In genomic region chrX:9110381-9110780, GRCm38 (mm10) we compare ENCODE assay signal across 39 mouse cellular contexts. TPM values are rescaled to one million over a fixed set of nuclear protein-coding genes. Genes with fewer than 3 reads are reported as not detected.
"Had no signal": no experiment of that assay in that cellular context is flagged by ENCODE, and none has a peak within 500 bp of the region (broad histone marks: within the 10 kb centered on the region; RNA-seq: fewer than 3 reads in every experiment).

No protein-coding gene starts in this region.

- H3K4me2 ChIP-seq: embryonic facial prominence, embryonic 12.5 days; embryonic facial prominence, embryonic 13.5 days; embryonic facial prominence, embryonic 15.5 days; forebrain, embryonic 12.5 days; forebrain, embryonic 13.5 days; forebrain, embryonic 15.5 days had no signal

- ATAC-seq: forebrain, embryonic 13.5 days; forebrain, embryonic 14.5 days; forebrain, embryonic 15.5 days; forebrain, embryonic 16.5 days; forebrain, postnatal 0 days had no signal

- H3K4me1 ChIP-seq: embryonic facial prominence, embryonic 10.5 days; embryonic facial prominence, embryonic 12.5 days; embryonic facial prominence, embryonic 13.5 days; embryonic facial prominence, embryonic 15.5 days; forebrain, embryonic 10.5 days; forebrain, embryonic 12.5 days; forebrain, embryonic 13.5 days; forebrain, embryonic 15.5 days had no signal

- H3K4me3 ChIP-seq: embryonic facial prominence, embryonic 10.5 days; embryonic facial prominence, embryonic 12.5 days; embryonic facial prominence, embryonic 13.5 days; embryonic facial prominence, embryonic 15.5 days; erythroblast, embryonic 14.5 days; forebrain, embryonic 10.5 days; forebrain, embryonic 12.5 days; forebrain, embryonic 13.5 days; forebrain, embryonic 15.5 days; gastrocnemius, adult 2 months; heart, adult 2 months had no signal

- H3K27me3 ChIP-seq: embryonic facial prominence, embryonic 12.5 days; embryonic facial prominence, embryonic 13.5 days; embryonic facial prominence, embryonic 15.5 days; forebrain, embryonic 12.5 days; forebrain, embryonic 13.5 days; forebrain, embryonic 15.5 days had no signal

- H3K27ac ChIP-seq: embryonic facial prominence, embryonic 10.5 days; embryonic facial prominence, embryonic 12.5 days; embryonic facial prominence, embryonic 13.5 days; embryonic facial prominence, embryonic 15.5 days; forebrain, embryonic 10.5 days; forebrain, embryonic 12.5 days; forebrain, embryonic 13.5 days; forebrain, embryonic 15.5 days; gastrocnemius, adult 2 months; heart, adult 2 months had no signal

- H3K9ac ChIP-seq: embryonic facial prominence, embryonic 12.5 days; embryonic facial prominence, embryonic 13.5 days; embryonic facial prominence, embryonic 15.5 days; forebrain, embryonic 12.5 days; forebrain, embryonic 13.5 days; forebrain, embryonic 15.5 days; forebrain, postnatal 0 days had no signal

- DNase-seq: cerebellum, adult 9-10 months; cerebellum, adult 9-11 months; cerebellum, postnatal 10 days; cerebellum, postnatal 14 days; cerebellum, postnatal 25 days; cerebellum, postnatal 36 days; embryo, embryonic 11 days; forebrain, postnatal 0 days; gastrocnemius, adult 2 months; gastrocnemius, postnatal 10 days; gastrocnemius, postnatal 14 days; gastrocnemius, postnatal 25 days; gastrocnemius, postnatal 36 days; heart, adult 11 months; heart, adult 18-20 months; heart, adult 2 months had no signal

- H3K36me3 ChIP-seq: embryonic facial prominence, embryonic 10.5 days; embryonic facial prominence, embryonic 12.5 days; embryonic facial prominence, embryonic 13.5 days; embryonic facial prominence, embryonic 15.5 days; forebrain, embryonic 10.5 days; forebrain, embryonic 12.5 days; forebrain, embryonic 15.5 days had no signal

- H3K9me3 ChIP-seq: embryonic facial prominence, embryonic 10.5 days; embryonic facial prominence, embryonic 12.5 days; embryonic facial prominence, embryonic 13.5 days; embryonic facial prominence, embryonic 15.5 days; forebrain, embryonic 10.5 days; forebrain, embryonic 12.5 days; forebrain, embryonic 13.5 days; forebrain, embryonic 15.5 days had no signal

RNA-seq across cellular contexts. Expression of gene 4930402K13Rik, which starts 6.0 kb away (rescaled TPM):
- total RNA-seq: common myeloid progenitor, adult 5-6 weeks; forebrain, postnatal 0 days; gastrocnemius, adult 18-20 months; gastrocnemius, adult 2 months; gastrocnemius, adult 8-10 months; gastrocnemius, postnatal 10 days; gastrocnemius, postnatal 14 days; gastrocnemius, postnatal 25 days; gastrocnemius, postnatal 36 days; gastrocnemius, postnatal 4 days; granulocyte monocyte progenitor cell, adult 5-6 weeks; heart, adult 18-20 months; heart, adult 2 months; heart, adult 8-10 months had no signal
- polyA plus RNA-seq: cortical plate, adult 2 months; embryonic facial prominence, embryonic 10.5 days; embryonic facial prominence, embryonic 11.5 days; embryonic facial prominence, embryonic 12.5 days; embryonic facial prominence, embryonic 13.5 days; embryonic facial prominence, embryonic 14.5 days; embryonic facial prominence, embryonic 15.5 days; erythroblast, embryonic 14.5 days; forebrain, embryonic 10.5 days; forebrain, embryonic 11.5 days; forebrain, embryonic 12.5 days; forebrain, embryonic 13.5 days; forebrain, embryonic 14.5 days; forebrain, embryonic 15.5 days; forebrain, embryonic 16.5 days; forebrain, postnatal 0 days; frontal cortex, adult 2 months; gonadal fat pad, adult 2 months; heart, adult 2 months had no signal

RNA-seq across cellular contexts. Expression of gene Fthl17f, which starts 47.6 kb away (rescaled TPM):
- total RNA-seq: common myeloid progenitor, adult 5-6 weeks; forebrain, postnatal 0 days; gastrocnemius, adult 18-20 months; gastrocnemius, adult 2 months; gastrocnemius, adult 8-10 months; gastrocnemius, postnatal 10 days; gastrocnemius, postnatal 14 days; gastrocnemius, postnatal 25 days; gastrocnemius, postnatal 36 days; gastrocnemius, postnatal 4 days; granulocyte monocyte progenitor cell, adult 5-6 weeks; heart, adult 18-20 months; heart, adult 2 months; heart, adult 8-10 months had no signal
- polyA plus RNA-seq: cortical plate, adult 2 months; embryonic facial prominence, embryonic 10.5 days; embryonic facial prominence, embryonic 11.5 days; embryonic facial prominence, embryonic 12.5 days; embryonic facial prominence, embryonic 13.5 days; embryonic facial prominence, embryonic 14.5 days; embryonic facial prominence, embryonic 15.5 days; erythroblast, embryonic 14.5 days; forebrain, embryonic 10.5 days; forebrain, embryonic 11.5 days; forebrain, embryonic 12.5 days; forebrain, embryonic 13.5 days; forebrain, embryonic 14.5 days; forebrain, embryonic 15.5 days; forebrain, embryonic 16.5 days; forebrain, postnatal 0 days; frontal cortex, adult 2 months; gonadal fat pad, adult 2 months; heart, adult 2 months had no signal
